Mouse (Mus musculus): ENCODE results near the gene Prkag2. TPM values are rescaled to one million over a fixed set of nuclear protein-coding genes. Genes with fewer than 3 reads are reported as not detected.

Prkag2 gene
- polyA plus RNA-seq, 1 experiment from 2014 or later = 38.2 TPM

GRCm38 (mm10) chr5:25031456-25031856 is 69.0 kb downstream of the Prkag2 start:
- WGBS = 86% methylated on average over 4 of the region's 4 CpGs
- H3K27me3 ChIP-seq (replicated peaks; ENCODE audit: low read depth, poor library complexity, severe bottlenecking) = no peaks in the 10 kb centered on the region
- H3K4me3 ChIP-seq = no peak overlapping the region
- no peak overlapping the region for H3K27ac ChIP-seq (replicated peaks)
- DNase-seq (ENCODE audit: low spot score) = no peak
- no peaks in the 10 kb centered on the region for H3K9me3 ChIP-seq
- H3K36me3 ChIP-seq (replicated peaks) = no peaks in the 10 kb centered on the region
- peaks cover 8% of the 10 kb centered on the region for H3K4me1 ChIP-seq

GRCm38 (mm10) chr5:25031037-25031436 is 69.4 kb downstream of the Prkag2 start:
- WGBS = 90% methylated on average over 11 of the region's 11 CpGs

GRCm38 (mm10) chr5:25030276-25030681 is 70.2 kb downstream of the Prkag2 start:
- H3K4me3 ChIP-seq = no peak overlapping the region
- peaks cover 12% of the 10 kb centered on the region for H3K4me1 ChIP-seq
- H3K27me3 ChIP-seq (replicated peaks; ENCODE audit: low read depth, poor library complexity, severe bottlenecking) = no peaks in the 10 kb centered on the region
- H3K27ac ChIP-seq (replicated peaks) = no peak overlapping the region
- DNase-seq (ENCODE audit: low spot score) = no peak
- H3K9me3 ChIP-seq = no peaks in the 10 kb centered on the region
- no peaks in the 10 kb centered on the region for H3K36me3 ChIP-seq (replicated peaks)
- WGBS = 59% methylated on average over 3 of the region's 3 CpGs

More at GRCm38 (mm10) chr5:25031037-25031436, 69.4 kb downstream of the Prkag2 start:
- no peak overlapping the region for H3K27ac ChIP-seq (replicated peaks)
- no peaks in the 10 kb centered on the region for H3K36me3 ChIP-seq (replicated peaks)
- no peak for DNase-seq (ENCODE audit: low spot score)
- no peak overlapping the region for H3K4me3 ChIP-seq
- H3K4me1 ChIP-seq = peaks cover 8% of the 10 kb centered on the region
- no peaks in the 10 kb centered on the region for H3K27me3 ChIP-seq (replicated peaks; ENCODE audit: low read depth, poor library complexity, severe bottlenecking)
- H3K9me3 ChIP-seq = no peaks in the 10 kb centered on the region

- Histone ChIP-seq H3K27me3 (replicated peaks; ENCODE audit: low read depth, poor library complexity, severe bottlenecking) (no peaks in the 10 kb centered on the region), H3K9me3 (no peaks in the 10 kb centered on the region), H3K27ac (replicated peaks) (no peak overlapping the region), H3K36me3 (replicated peaks) (no peaks in the 10 kb centered on the region), H3K4me1 (peaks cover 13% of the 10 kb centered on the region), H3K4me3 (no peak overlapping the region)
- WGBS = 75% methylated on average over 4 of the region's 4 CpGs
- DNase-seq (ENCODE audit: low spot score) = no peak
Observed at GRCm38 (mm10) chr5:25027673-25028072, 72.8 kb downstream of the Prkag2 start.

GRCm38 (mm10) chr5:25025309-25026019 is 75.0 kb downstream of the Prkag2 start:
- DNase-seq (ENCODE audit: low spot score) = no peak
- Histone ChIP-seq H3K27me3 (replicated peaks; ENCODE audit: low read depth, poor library complexity, severe bottlenecking) (no peaks in the 10 kb centered on the region), H3K27ac (replicated peaks) (no peak overlapping the region), H3K36me3 (replicated peaks) (no peaks in the 10 kb centered on the region), H3K4me1 (peaks cover 13% of the 10 kb centered on the region), H3K9me3 (no peaks in the 10 kb centered on the region), H3K4me3 (no peak overlapping the region)
- 72% methylated on average over 12 of the region's 12 CpGs for WGBS

- 48% methylated on average over 4 of the region's 4 CpGs for WGBS
- H3K9me3 ChIP-seq = no peaks in the 10 kb centered on the region
- H3K27ac ChIP-seq (replicated peaks) = no peak overlapping the region
- peak; percentile 55 for DNase-seq (ENCODE audit: low spot score)
- H3K27me3 ChIP-seq (replicated peaks; ENCODE audit: low read depth, poor library complexity, severe bottlenecking) = no peaks in the 10 kb centered on the region
- H3K4me3 ChIP-seq = no peak overlapping the region
- no peaks in the 10 kb centered on the region for H3K36me3 ChIP-seq (replicated peaks)
- H3K4me1 ChIP-seq = 0 out of 2 replicates have a peak, but pooled peaks cover 5% of the 10 kb centered on the region
Observed at GRCm38 (mm10) chr5:25022904-25023303, 77.5 kb downstream of the Prkag2 start.

GRCm38 (mm10) chr5:25019221-25019620 is 81.2 kb downstream of the Prkag2 start:
- Histone ChIP-seq H3K9me3 (no peaks in the 10 kb centered on the region), H3K27ac (replicated peaks) (no peak overlapping the region), H3K4me1 (no peaks in the 10 kb centered on the region), H3K27me3 (replicated peaks; ENCODE audit: low read depth, poor library complexity, severe bottlenecking) (no peaks in the 10 kb centered on the region), H3K4me3 (no peak overlapping the region), H3K36me3 (replicated peaks) (no peaks in the 10 kb centered on the region)
- 89% methylated on average over 6 of the region's 6 CpGs for WGBS
- DNase-seq (ENCODE audit: low spot score) = no peak

GRCm38 (mm10) chr5:25012134-25012533 is 88.3 kb downstream of the Prkag2 start:
- H3K27me3 ChIP-seq (replicated peaks; ENCODE audit: low read depth, poor library complexity, severe bottlenecking) = peaks cover 32% of the 10 kb centered on the region
- no peak overlapping the region for H3K27ac ChIP-seq (replicated peaks)
- H3K36me3 ChIP-seq (replicated peaks) = no peaks in the 10 kb centered on the region
- H3K4me3 ChIP-seq = no peak overlapping the region
- no peak for DNase-seq (ENCODE audit: low spot score)
- H3K9me3 ChIP-seq = no peaks in the 10 kb centered on the region
- 85% methylated on average over 4 of the region's 4 CpGs for whole genome bisulfite sequencing
- H3K4me1 ChIP-seq = peaks cover 25% of the 10 kb centered on the region

- H3K4me1 ChIP-seq = peaks cover 25% of the 10 kb centered on the region
- H3K27me3 ChIP-seq (replicated peaks; ENCODE audit: low read depth, poor library complexity, severe bottlenecking) = peaks cover 34% of the 10 kb centered on the region
- 10% methylated on average over 8 of the region's 8 CpGs for WGBS
- DNase-seq (ENCODE audit: low spot score) = peak; percentile 87
- no peak overlapping the region for H3K27ac ChIP-seq (replicated peaks)
- H3K36me3 ChIP-seq (replicated peaks) = no peaks in the 10 kb centered on the region
- peak overlapping the region; percentile 38 for H3K4me3 ChIP-seq
- no peaks in the 10 kb centered on the region for H3K9me3 ChIP-seq
Observed at GRCm38 (mm10) chr5:25011019-25011485, 89.4 kb downstream of the Prkag2 start.

- Histone ChIP-seq H3K27me3 (replicated peaks; ENCODE audit: low read depth, poor library complexity, severe bottlenecking) (peaks cover 34% of the 10 kb centered on the region), H3K36me3 (replicated peaks) (no peaks in the 10 kb centered on the region), H3K4me3 (peak overlapping the region; percentile 38; the same call in 1 of the 2 replicates), H3K9me3 (no peaks in the 10 kb centered on the region), H3K4me1 (peaks cover 31% of the 10 kb centered on the region), H3K27ac (replicated peaks) (no peak overlapping the region)
- DNase-seq (ENCODE audit: low spot score) = peak; percentile 90
- WGBS = 3% methylated on average over 9 of the region's 9 CpGs
Observed at GRCm38 (mm10) chr5:25010438-25010892, 90.0 kb downstream of the Prkag2 start.

GRCm38 (mm10) chr5:25009770-25010169 is 90.7 kb downstream of the Prkag2 start:
- DNase-seq (ENCODE audit: low spot score) = no peak
- Histone ChIP-seq H3K36me3 (replicated peaks) (no peaks in the 10 kb centered on the region), H3K4me3 (no peak overlapping the region), H3K27me3 (replicated peaks; ENCODE audit: low read depth, poor library complexity, severe bottlenecking) (peaks cover 34% of the 10 kb centered on the region), H3K27ac (replicated peaks) (no peak overlapping the region), H3K4me1 (peaks cover 33% of the 10 kb centered on the region), H3K9me3 (no peaks in the 10 kb centered on the region)
- 30% methylated on average over 3 of the region's 3 CpGs for WGBS

- H3K36me3 ChIP-seq (replicated peaks) = no peaks in the 10 kb centered on the region
- H3K27ac ChIP-seq (replicated peaks) = no peak overlapping the region
- DNase-seq (ENCODE audit: low spot score) = no peak
- WGBS = 58% methylated on average over 3 of the region's 3 CpGs
- H3K4me3 ChIP-seq = no peak overlapping the region
- H3K9me3 ChIP-seq = no peaks in the 10 kb centered on the region
- peaks cover 34% of the 10 kb centered on the region for H3K27me3 ChIP-seq (replicated peaks; ENCODE audit: low read depth, poor library complexity, severe bottlenecking)
- peaks cover 33% of the 10 kb centered on the region for H3K4me1 ChIP-seq
Observed at GRCm38 (mm10) chr5:25008966-25009365, 91.5 kb downstream of the Prkag2 start.

GRCm38 (mm10) chr5:25006848-25007247 is 93.6 kb downstream of the Prkag2 start:
- Histone ChIP-seq H3K9me3 (no peaks in the 10 kb centered on the region), H3K4me1 (peaks cover 34% of the 10 kb centered on the region), H3K4me3 (no peak overlapping the region), H3K27ac (replicated peaks) (no peak overlapping the region), H3K27me3 (replicated peaks; ENCODE audit: low read depth, poor library complexity, severe bottlenecking) (peaks cover 34% of the 10 kb centered on the region), H3K36me3 (replicated peaks) (no peaks in the 10 kb centered on the region)
- 47% methylated on average over 8 of the region's 8 CpGs for WGBS
- DNase-seq (ENCODE audit: low spot score) = peak; percentile 83

Measured in embryonic facial prominence, embryonic 10.5 days (tissue).